Mouse (Mus musculus) brain, embryonic 14.5 days (tissue): ENCODE measurements around the gene Napa. TPM values are rescaled to one million over a fixed set of nuclear protein-coding genes. Genes with fewer than 3 reads are reported as not detected.

Source experiments
- DNase-seq: peaks from one replicate; pipeline ENCODE4 v3.0.0-alpha.2; 2011; ENCODE audit warnings: low read depth
- CTCF ChIP-seq: fragments of 200-500 bp; IDR thresholded peaks from 2 replicates; pipeline ENCODE4 v1.5.1; 2012; ENCODE audit warnings: inconsistent platforms, mild to moderate bottlenecking, moderate library complexity, borderline replicate concordance; ENCODE audit not compliant: insufficient read depth, insufficient read length; ENCODE audit errors: extremely low read depth
- POLR2A ChIP-seq: fragments of 200-500 bp; IDR thresholded peaks from 2 replicates; pipeline ENCODE4 v1.6.1; 2012; ENCODE audit warnings: mild to moderate bottlenecking, inconsistent platforms, borderline replicate concordance; ENCODE audit not compliant: poor library complexity, insufficient read depth, insufficient read length, severe bottlenecking; ENCODE audit errors: extremely low read depth
- polyA plus RNA-seq: library from polyadenylated mRNA; depleted of rRNA; stranded (reverse); fragments of >200 nt; gene quantifications from 2 replicates; pipeline ENCODE4 v1.2.3, GENCODE M21; 2012; rRNA removed

The Napa gene
- polyA plus RNA-seq, 1 experiment = 192 TPM

GRCm38 (mm10) chr7:16161302-16161701 lies 63.0 kb downstream of the Napa start:
- TF ChIP-seq POLR2A (no peak), CTCF (no peak; the same call in 1 of the 2 replicates)
- no peak for DNase-seq

- TF ChIP-seq POLR2A (no peak), CTCF (no peak)
- DNase-seq = peak; percentile 25
Observed at GRCm38 (mm10) chr7:16162036-16162435, 63.8 kb downstream of the Napa start.

Other genes starting within 250 kb of the Napa start
- 0.08 and 0.18 TPM in 2 replicates for gene Crx, start 218.5 kb upstream of the Napa start, polyA plus RNA-seq
- gene Crxos, start 215.8 kb upstream of the Napa start, polyA plus RNA-seq = 0.03 and 0.10 TPM in 2 replicates
- 874 and 948 TPM in 2 replicates for gene Selenow, start 176.1 kb upstream of the Napa start, polyA plus RNA-seq
- gene Nop53, start 152.4 kb upstream of the Napa start, polyA plus RNA-seq = 134 and 141 TPM in 2 replicates
- 6.5 and 9.7 TPM in 2 replicates for gene Ehd2, start 130.9 kb upstream of the Napa start, polyA plus RNA-seq
- gene Bicra, start 50.5 kb upstream of the Napa start, polyA plus RNA-seq = 12.8 and 28.5 TPM in 2 replicates
- gene Zfp541, start 36.6 kb upstream of the Napa start, polyA plus RNA-seq = 0.09 and 0.18 TPM in 2 replicates
- 46.0 and 47.2 TPM in 2 replicates for gene Kptn, start 21.4 kb downstream of the Napa start, polyA plus RNA-seq
- 25.7 and 34.0 TPM in 2 replicates for gene Slc8a2, start 31.4 kb downstream of the Napa start, polyA plus RNA-seq
- 188 and 256 TPM in 2 replicates for gene Meis3, start 76.6 kb downstream of the Napa start, polyA plus RNA-seq
- 20.4 and 22.5 TPM in 2 replicates for gene Dhx34, start 123.6 kb downstream of the Napa start, polyA plus RNA-seq
- 0.08 and 0.11 TPM in 2 replicates for gene C5ar2, start 145.7 kb downstream of the Napa start, polyA plus RNA-seq
- gene C5ar1, start 161.1 kb downstream of the Napa start, polyA plus RNA-seq = 1.1 and 1.4 TPM in 2 replicates
- 50.1 and 52.9 TPM in 2 replicates for gene Inafm1, start 175.2 kb downstream of the Napa start, polyA plus RNA-seq
- gene Ccdc9, start 188.3 kb downstream of the Napa start, polyA plus RNA-seq = 42.5 and 63.9 TPM in 2 replicates
- 26.6 and 27.4 TPM in 2 replicates for gene Bbc3, start 209.9 kb downstream of the Napa start, polyA plus RNA-seq